Mouse (Mus musculus) intestine, postnatal 0 days (tissue): ENCODE results near the gene Gm45234. TPM values are rescaled to one million over a fixed set of nuclear protein-coding genes. Genes with fewer than 3 reads are reported as not detected.

Experiments used
- ATAC-seq: fragments of 200-750 bp; cut with Nextera tagmentation; 2 replicates; pipeline ENCODE4 v1.8.0; 2017; ENCODE audit warnings: mild to moderate bottlenecking, moderate TSS enrichment, moderate library complexity
- H3K27ac ChIP-seq: fragments of 300-500 bp; sonication (generic); 2 replicates; pipeline ENCODE4 v1.5.1; 2014; ENCODE audit warnings: mild to moderate bottlenecking, low read depth, low read length, moderate library complexity
- H3K27me3 ChIP-seq: fragments of 300-500 bp; sonication (generic); replicated peaks from 2 replicates; pipeline ENCODE4 v1.6.1; 2014; ENCODE audit warnings: low read length, mixed read lengths; ENCODE audit not compliant: control insufficient read depth, insufficient read depth
- H3K36me3 ChIP-seq: fragments of 300-500 bp; sonication (generic); 2 replicates; pipeline ENCODE4 v1.6.1; 2014; ENCODE audit warnings: mild to moderate bottlenecking, moderate library complexity; ENCODE audit not compliant: control insufficient read depth, insufficient read depth
- H3K4me1 ChIP-seq: fragments of 300-500 bp; sonication (generic); replicated peaks from 2 replicates; pipeline ENCODE4 v1.6.1; 2014; ENCODE audit warnings: antibody characterized with exemption, low read length, mixed read lengths; ENCODE audit not compliant: control insufficient read depth, insufficient read depth
- H3K4me2 ChIP-seq: fragments of 300-500 bp; sonication (generic); replicated peaks from 2 replicates; pipeline ENCODE4 v1.6.1; 2014; ENCODE audit warnings: low read depth, mild to moderate bottlenecking, moderate library complexity
- H3K4me3 ChIP-seq: fragments of 300-500 bp; sonication (generic); 2 replicates; pipeline ENCODE4 v1.5.1; 2014; ENCODE audit warnings: low read depth, low read length
- H3K9ac ChIP-seq: fragments of 300-500 bp; sonication (generic); 2 replicates; pipeline ENCODE4 v1.6.1; 2014; ENCODE audit warnings: mild to moderate bottlenecking, low read depth, low read length
- H3K9me3 ChIP-seq: fragments of 300-500 bp; sonication (generic); 2 replicates; pipeline ENCODE4 v1.6.1; 2016; ENCODE audit warnings: mixed run types; ENCODE audit not compliant: control insufficient read depth
- CTCF ChIP-seq: sonication (generic); IDR thresholded peaks from 2 replicates; pipeline ENCODE4 v1.5.1; 2016; ENCODE audit warnings: low read depth, mild to moderate bottlenecking, control low read depth, antibody characterized with exemption, moderate library complexity
- WGBS: fragments of 180-500 bp; shearing (Covaris S2); extraction: QIAGEN DNeasy Blood & Tissue Kit; methylation state at CpG from one replicate; pipeline ENCODE4 v1.1.7; 2014; 5-methylcytosine and 5-hydroxymethylcytosine counted together
- polyA plus RNA-seq: library from polyadenylated mRNA; unstranded; fragments of >200 nt; fragmentation: Nextera tagmentation; extraction: Ambion mirVana; gene quantifications from 2 replicates; pipeline ENCODE4 v1.2.1, GENCODE M21; 2015

Gene Gm45234
- polyA plus RNA-seq, 1 experiment from 2014 or later = not detected

DNA sequence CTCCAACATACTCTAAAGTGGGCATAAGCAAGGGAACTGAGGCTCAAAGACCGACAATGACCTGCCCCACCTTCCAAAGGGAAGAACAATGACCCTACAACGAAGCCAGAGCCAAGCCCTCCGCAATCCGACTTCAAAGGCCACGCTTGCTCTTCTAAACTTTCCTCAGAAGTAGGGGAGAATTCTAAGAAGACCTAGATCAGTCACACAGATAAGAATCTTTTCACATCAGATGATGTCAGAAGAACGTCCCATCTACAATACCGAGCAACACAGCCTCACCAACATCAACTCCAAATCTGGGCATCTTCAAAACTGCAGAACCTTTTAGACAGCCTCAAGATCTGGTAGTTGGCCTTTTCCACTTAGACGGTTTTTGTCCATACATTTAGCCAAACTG, 5.4 kb downstream of the Gm45234 start:
- no peaks in the 10 kb centered on the region for H3K27me3 ChIP-seq
- no peak for TF ChIP-seq CTCF
- 70% methylated on average over 8 of the region's 8 CpGs for WGBS

DNA sequence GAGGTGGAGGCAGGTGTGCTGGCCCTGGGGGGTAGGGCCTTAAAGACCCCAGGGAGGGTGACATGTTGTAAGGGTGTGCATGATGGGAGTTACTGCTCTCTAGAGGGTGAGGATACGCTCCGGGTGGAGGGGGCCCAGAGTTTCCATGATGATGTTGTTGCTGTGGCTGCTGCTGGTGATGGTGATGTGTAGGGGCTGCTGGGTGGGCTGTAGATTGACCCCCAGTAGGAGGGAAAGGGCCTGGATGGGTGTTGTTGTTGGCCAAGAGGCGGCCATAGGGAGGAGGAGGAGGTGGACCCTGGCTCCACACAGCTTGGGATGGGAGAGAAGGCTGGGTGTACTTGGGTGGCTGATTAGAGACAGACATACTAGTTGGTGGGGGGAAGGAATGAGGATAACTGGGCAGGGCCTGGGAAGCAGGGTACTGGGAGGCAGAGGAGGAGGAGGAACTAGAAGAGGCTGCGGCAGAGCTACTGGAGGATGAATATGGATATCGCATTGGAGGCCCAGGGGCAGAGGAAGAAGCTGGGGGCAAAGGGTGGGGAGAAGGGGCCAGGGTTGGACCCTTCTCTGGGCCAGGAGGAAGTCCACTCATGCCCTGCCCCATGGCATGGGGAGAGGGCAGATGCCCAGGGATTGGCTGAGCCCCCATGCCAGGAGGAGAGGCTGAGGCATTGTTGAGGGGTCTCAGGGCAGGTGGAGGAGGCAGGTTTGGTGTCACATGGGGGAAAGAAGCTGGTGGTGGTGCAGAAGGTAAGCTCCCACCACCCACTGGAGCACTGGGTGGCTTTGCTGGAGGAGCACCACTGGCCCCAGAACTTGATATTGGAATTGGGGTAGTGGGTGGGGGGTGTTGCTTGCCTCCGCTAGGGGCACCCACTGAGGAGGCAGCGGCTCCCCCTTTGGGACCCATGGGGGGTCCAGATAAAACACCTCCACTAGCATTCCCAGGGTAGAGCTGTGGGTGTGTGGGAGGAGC, 8.9 kb downstream of the Gm45234 start:
- H3K27ac ChIP-seq = no peak overlapping the region
- peak overlapping the region; percentile 98; the same call in 1 of the 2 replicates for H3K4me2 ChIP-seq
- ATAC-seq = no peak
- 0 out of 2 replicates have a peak, but pooled peaks cover 4% of the 10 kb centered on the region for H3K4me1 ChIP-seq
- peak overlapping the region; percentile 55; the same call in 1 of the 2 replicates for H3K4me3 ChIP-seq
- no peaks in the 10 kb centered on the region for H3K9me3 ChIP-seq
- WGBS = 87% methylated on average over 7 of the region's 7 CpGs
- peaks cover 45% of the 10 kb centered on the region for H3K36me3 ChIP-seq
- no peaks in the 10 kb centered on the region for H3K27me3 ChIP-seq
- H3K9ac ChIP-seq = no peak overlapping the region
- TF ChIP-seq CTCF = no peak

More for the DNA sequence above, 5.4 kb downstream of the Gm45234 start:
- Histone ChIP-seq H3K27ac (no peak overlapping the region), H3K4me2 (no peak overlapping the region), H3K4me1 (0 out of 2 replicates have a peak, but pooled peaks cover 4% of the 10 kb centered on the region), H3K9me3 (no peaks in the 10 kb centered on the region), H3K4me3 (no peak overlapping the region), H3K9ac (no peak overlapping the region), H3K36me3 (peaks cover 27% of the 10 kb centered on the region)
- no peak for ATAC-seq

DNA sequence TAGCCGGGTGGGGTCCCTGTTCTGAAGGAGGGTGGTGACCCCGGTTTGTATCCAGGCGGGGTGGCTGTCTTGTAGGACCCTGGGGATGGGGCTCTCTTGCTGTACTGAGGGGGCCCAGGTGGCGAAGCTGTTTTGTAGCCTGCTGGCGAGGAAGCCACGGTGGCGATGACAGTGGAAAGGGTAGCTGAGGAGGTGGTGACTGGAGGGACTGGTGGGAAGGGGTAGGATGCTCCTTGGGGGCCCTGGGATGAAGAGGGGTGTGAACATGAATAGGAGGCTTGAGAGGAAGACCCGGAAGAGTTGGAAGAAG, 9.6 kb downstream of the Gm45234 start:
- H3K27me3 ChIP-seq = no peaks in the 10 kb centered on the region
- peaks cover 45% of the 10 kb centered on the region for H3K36me3 ChIP-seq
- peak overlapping the region; percentile 98 for H3K4me2 ChIP-seq
- peak overlapping the region; percentile 55 for H3K4me3 ChIP-seq
- no peak for TF ChIP-seq CTCF
- peak overlapping the region; percentile 93; the same call in 1 of the 2 replicates for H3K27ac ChIP-seq
- 0 out of 2 replicates have a peak, but pooled peaks cover 4% of the 10 kb centered on the region for H3K4me1 ChIP-seq
- ATAC-seq = no peak
- peak overlapping the region; percentile 82 for H3K9ac ChIP-seq
- no peaks in the 10 kb centered on the region for H3K9me3 ChIP-seq
- WGBS = 20% methylated on average over 8 of the region's 8 CpGs

DNA sequence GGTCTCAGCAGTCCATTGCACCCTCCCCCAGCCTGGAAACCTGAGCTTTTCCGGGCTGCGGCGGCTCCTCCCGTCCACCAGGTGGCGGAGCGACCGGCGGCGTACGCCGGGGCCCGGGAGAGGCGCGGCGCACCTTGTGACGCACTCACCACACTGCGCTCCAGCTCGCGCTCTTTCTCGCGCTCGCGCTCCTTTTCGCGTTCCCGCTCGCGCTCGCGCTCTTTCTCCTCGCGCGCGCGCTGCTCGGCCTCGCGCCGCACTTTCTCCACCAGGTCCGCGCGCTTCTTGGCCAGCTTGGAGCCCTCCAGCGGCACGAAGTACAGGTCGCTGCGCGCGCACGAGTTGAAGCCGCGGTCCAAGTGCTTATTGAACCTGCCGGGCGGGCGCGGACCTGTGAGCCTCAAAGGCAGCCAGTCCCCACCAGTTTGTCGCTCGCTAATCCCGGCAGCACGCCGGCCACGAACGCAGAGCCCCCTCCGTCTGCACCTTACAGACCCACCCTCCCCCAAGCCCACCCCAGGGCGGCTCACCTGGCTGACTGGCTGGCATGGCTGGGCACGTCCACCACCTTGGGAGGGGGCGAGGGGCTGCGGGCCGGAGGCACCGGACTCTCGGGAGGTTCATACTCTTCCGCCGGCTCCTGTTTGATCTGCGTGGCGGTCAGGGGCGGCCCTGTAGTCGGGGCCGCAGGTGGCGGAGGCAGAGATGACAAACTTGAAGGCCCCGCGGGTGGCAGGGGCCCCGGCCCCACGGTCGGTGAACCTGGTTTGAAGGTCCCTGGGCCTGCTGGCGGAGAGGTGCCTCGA, 10.1 kb downstream of the Gm45234 start:
- H3K27me3 ChIP-seq = no peaks in the 10 kb centered on the region
- H3K36me3 ChIP-seq = peaks cover 45% of the 10 kb centered on the region
- H3K4me2 ChIP-seq = peak overlapping the region; percentile 98
- peak overlapping the region; percentile 55 for H3K4me3 ChIP-seq
- H3K9ac ChIP-seq = peak overlapping the region; percentile 82
- under 1% methylated on average over 81 of the region's 85 CpGs for WGBS
- no peaks in the 10 kb centered on the region for H3K9me3 ChIP-seq
- H3K4me1 ChIP-seq = 0 out of 2 replicates have a peak, but pooled peaks cover 4% of the 10 kb centered on the region
- peak; percentile 92 for TF ChIP-seq CTCF
- peak; percentile 82 for ATAC-seq
- H3K27ac ChIP-seq = peak overlapping the region; percentile 93

DNA sequence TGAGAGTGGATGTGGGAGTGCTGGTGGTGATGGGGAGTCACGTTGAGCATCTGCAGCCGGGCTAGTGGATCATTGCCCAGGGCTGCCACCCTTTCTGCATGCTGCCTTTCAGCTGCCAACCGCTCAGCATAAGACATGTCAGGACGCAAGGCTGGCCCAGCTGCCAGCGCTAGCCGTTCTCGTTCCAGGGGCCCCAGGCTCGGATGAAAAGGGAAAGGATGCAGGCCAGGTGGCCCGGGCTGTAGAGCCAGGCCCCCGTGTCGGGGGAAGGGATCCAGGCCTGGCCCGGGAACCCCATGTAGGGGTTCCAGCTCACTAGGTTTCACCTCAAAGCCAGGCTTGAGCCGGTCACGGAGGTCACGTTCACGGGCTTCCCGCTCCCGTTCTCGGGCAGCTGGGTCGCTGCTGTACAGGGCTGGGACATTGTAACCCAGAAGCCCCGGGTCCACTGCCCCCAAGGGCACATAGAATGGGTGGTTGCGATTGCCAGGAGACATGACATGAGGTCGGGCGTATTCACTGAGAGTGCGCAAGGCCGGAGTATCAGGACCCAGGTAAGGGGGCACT, 11.0 kb downstream of the Gm45234 start:
- 70% methylated on average over 26 of the region's 26 CpGs for WGBS
- no peak for ATAC-seq
- H3K9ac ChIP-seq = 0 out of 2 replicates have a peak overlapping the region, but pooled peaks have one; percentile 82

More for the DNA sequence above, 11.0 kb downstream of the Gm45234 start:
- no peaks in the 10 kb centered on the region for H3K9me3 ChIP-seq
- no peaks in the 10 kb centered on the region for H3K27me3 ChIP-seq
- H3K27ac ChIP-seq = no peak overlapping the region
- H3K36me3 ChIP-seq = peaks cover 45% of the 10 kb centered on the region
- TF ChIP-seq CTCF = no peak
- peak overlapping the region; percentile 98 for H3K4me2 ChIP-seq
- 0 out of 2 replicates have a peak, but pooled peaks cover 5% of the 10 kb centered on the region for H3K4me1 ChIP-seq
- H3K4me3 ChIP-seq = peak overlapping the region; percentile 55; the same call in 1 of the 2 replicates
